Mouse (Mus musculus): ENCODE data around the gene Mus81. TPM values are rescaled to one million over a fixed set of nuclear protein-coding genes. Genes with fewer than 3 reads are reported as not detected.

Mus81 gene
- 18.7 and 21.5 TPM in 2 replicates for polyA plus RNA-seq (2021; fragmentation: Nextera tagmentation)
- long read RNA-seq, experiment 1, transcript Mus81-202 (16 exons, 2,067 nt) = major isoform, 121 of 174 reads
- long read RNA-seq, experiment 1, partial matches to known transcripts = 9 of 174 reads
- long read RNA-seq, experiment 1, other reads (novel, unspliced or antisense) = 39 of 174 reads
- long read RNA-seq, experiment 2, transcript Mus81-202 (16 exons, 2,067 nt) = major isoform, 13 of 18 reads
- long read RNA-seq, experiment 2, partial matches to known transcripts = 5 of 18 reads
- long read RNA-seq, experiment 2, other reads (novel, unspliced or antisense) = 0 of 18 reads

DNA sequence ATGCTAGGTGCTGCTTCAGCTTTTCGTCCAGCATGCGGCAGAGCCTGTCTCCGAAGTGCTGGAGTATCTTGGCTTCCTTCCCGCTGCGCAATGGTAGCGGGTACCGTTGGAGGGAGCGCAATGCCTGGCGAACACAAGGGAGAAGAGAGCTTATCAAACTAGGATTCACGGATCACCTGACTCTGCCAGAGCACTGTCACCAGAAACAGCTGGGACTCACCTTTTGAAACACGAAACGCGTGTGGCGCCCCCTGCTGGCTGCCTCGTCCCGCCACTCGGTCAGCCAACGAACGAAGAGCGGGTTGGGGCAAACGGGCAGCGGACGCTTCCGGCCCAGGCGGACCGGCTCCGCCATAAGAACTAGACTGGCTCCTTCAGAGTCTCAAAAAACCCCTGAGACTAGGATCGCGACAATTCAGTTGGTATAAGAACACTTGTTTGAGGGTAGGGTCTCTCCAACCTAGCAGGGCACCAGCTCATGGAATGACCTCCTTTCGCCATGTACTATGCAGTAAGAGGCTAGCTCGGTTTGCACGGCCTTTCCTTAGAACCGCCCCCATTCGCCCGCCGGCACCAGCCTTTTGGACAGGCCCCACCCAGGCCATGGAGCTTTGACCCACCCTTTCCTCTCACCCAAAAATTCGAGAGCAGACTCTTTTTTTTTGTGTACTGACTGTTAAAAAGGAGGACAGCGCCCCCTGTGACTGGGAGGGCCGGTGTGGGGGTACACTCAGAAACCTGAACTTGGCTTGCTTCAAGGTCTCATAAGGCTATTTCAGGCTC lies at the start of gene Mus81:
Mus81 (minus strand) TSS at position 635 of the 783 bp plus-strand sequence.

DNA sequence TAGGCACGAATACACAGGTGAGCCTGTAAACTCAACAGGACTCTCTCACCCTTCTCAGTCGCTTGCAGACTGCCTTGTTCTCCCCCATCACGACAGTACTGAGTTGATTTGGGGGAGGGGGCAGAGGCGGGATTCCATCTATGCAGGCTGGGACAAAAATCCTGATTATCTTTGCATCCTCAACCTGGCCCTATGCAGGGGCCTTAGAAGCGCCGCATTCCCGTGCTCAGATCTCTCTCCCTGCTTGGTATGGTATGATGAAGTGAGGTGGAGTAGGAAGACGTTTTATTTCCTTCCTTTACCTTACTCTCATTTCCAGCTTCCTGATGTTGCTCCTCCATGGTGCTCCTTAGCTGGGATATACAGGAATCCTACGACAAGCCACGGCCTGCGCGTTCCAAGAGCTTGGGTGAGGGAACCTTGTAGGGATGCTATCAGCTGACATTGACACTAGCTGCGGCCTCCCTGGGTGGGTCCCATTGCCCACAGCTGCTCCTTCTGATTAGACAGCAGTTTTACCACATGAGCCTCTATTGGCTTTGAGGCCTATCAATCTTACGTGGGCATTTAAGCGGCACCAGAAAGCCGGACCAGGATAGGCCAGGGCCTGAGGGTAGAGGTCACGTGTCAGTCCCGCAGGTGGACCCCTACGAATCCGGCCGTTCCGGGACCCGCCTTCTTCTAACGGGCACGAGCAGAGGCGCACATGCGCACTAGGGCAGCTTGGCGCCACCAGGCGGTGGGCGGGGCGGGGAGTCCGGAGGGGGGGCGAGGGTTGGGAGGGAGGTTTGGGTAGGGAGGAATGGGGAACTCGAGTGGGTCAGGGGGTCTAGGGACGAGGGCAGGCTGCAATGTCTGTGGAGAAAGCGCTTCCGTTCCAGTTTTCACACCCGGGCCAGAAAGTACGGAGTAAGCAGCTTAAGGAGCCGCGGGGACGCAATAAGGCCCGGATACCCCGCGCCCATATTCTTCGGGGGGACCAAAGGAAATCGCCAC lies 22.1 kb upstream of the Mus81 start, which contains the start of gene Snx32:
Snx32 (minus strand) TSS at position 508 of the 996 bp plus-strand sequence.

DNA sequence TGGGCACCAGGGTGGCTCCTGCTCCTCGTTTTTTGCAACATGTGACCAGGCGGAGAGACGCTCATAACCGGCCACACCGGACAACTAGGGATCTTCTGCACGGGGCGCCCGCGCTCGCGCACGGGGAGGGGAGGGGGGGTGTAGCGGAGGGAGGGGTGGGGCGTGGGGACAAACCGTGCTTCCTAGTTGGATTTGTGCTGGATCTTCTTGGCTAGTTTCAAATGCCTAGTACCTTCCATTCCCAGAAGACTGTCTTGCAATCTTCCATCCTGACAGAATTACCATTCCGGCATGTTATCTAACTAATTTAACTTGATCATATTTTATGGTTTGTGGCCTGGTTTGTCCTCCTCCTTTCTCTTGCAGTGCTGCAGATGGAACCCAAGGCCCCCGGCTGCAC lies 15.5 kb upstream of the Mus81 start, which contains the start of gene 1700020D05Rik:
1700020D05Rik (minus strand) TSS at position 101 of the 400 bp plus-strand sequence.

DNA sequence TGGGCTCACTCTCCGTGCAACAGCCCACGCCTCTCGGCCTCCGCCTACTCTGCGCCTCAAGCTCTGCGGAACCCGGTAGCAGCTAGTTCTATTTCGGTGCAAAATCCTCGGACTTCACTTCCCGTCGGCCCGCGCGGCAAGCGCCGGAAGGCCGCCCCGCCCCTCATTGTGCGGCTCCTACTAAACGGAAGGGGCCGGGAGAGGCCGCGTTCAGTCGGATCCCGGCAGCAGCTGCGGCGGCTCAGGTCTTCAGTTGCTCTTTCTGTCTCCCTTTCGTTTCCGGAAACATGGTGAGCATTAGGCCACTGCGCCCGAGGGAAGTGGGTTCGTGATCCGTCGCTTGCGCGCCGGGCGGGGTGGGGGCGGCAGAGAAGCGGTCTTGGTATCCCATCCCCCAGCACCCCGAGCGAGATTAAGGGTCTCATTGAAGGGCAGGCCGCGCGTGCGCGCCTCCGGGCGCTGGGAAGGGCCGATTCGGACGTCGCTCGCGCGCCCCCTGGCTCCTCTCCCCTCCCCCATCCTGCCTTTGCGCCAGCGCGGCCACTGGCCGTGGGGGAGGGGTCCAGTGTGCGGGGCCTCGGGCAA lies 2.2 kb upstream of the Mus81 start, which contains the start of gene Cfl1:
Cfl1 (plus strand) TSS at position 143 of the 585 bp plus-strand sequence.

GRCm38 (mm10) chr19:5473720-5474119 lies 14.5 kb downstream of the Mus81 start, which contains the start of gene Efemp2:
Gene Efemp2 (plus strand): TSS chr19:5473954.

DNA sequence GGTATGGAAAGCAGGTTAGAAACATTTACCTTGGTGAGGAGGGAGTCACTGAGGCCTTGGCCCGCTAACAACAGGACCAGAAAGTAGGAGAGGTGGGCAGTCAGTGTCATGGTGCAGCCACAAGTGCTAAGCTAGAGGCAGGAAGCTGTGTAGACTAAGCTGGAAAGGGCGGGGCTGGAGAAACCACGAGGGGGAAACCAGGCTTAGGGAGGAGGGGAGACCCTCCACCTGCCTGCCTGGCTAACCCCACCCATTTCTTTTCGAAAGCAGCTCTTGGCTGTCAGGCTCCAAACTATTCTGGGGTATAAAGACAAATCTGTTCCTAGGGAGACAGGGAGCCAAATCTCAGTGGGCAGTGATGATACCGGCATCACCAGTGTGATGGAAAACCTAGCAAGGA lies 19.8 kb downstream of the Mus81 start, which contains the start of gene Ctsw:
Ctsw (minus strand) TSS at position 134 of the 400 bp plus-strand sequence.

DNA sequence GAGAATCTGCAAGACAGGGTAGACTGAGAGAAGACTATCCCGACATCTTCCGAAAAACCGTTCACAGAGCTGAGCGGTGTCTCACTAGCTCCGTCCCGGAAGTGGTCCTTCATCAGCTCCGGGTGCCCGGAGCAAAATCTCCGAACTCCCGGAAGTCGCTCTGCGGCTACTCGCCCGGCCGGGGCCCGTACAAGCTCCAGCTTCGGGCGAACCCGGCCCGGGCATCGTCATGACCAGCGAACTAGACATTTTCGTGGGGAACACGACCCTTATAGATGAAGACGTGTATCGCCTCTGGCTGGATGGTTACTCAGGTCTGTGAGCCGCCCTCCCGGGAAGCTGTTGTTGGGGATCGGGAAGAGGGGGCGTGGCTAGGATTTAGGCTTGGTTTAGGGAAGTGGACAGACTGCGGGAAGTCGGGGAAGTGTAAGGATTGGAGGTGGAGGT lies 27.7 kb downstream of the Mus81 start, which contains the start of gene Fibp:
Fibp (plus strand) TSS at position 151 of the 447 bp plus-strand sequence.

DNA sequence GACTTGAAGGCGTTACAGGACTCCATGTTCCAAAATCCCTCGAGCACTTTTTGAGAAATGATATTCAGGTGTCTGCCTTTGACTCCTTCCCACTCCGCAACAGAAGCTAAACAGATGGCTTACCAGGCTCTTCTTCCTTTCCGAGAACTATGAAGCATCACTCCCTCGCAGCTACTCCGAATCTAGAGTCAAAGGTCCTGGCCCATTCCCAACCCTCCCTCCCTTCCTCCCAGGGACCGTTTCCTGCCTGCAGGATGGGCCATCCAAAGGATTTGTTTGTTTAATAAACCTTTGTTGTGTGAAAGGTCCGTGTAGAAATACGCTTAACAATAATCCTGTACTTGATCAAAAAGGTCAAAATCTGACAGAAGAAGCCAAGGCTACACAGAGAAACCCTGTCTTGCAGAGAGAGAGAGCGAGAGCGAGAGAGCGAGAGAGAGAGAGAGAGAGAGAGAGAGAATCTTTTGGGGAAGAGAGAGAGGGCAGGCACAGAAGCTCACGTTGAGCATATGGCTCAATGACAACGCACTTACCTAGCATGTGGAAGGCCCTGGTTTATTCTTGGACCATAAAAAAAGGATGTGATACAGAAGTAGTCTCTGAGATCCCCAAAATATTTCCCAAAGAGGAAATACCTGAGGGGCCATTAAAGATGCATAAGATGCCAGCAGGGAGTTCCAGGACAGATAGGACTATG lies 30.3 kb downstream of the Mus81 start, which contains the start of gene Ccdc85b:
Ccdc85b (minus strand) TSS at position 149 of the 697 bp plus-strand sequence.

GRCm38 (mm10) chr19:5447515-5448353 lies 40.5 kb downstream of the Mus81 start, which contains the start of gene Fosl1:
Gene Fosl1 (plus strand): TSS chr19:5447547.

Other genes starting within 250 kb of the Mus81 start
- 18.5 and 34.5 TPM in 2 replicates for gene Pacs1, start 215.3 kb downstream of the Mus81 start, polyA plus RNA-seq (2021; fragmentation: Nextera tagmentation)
- 203 and 220 TPM in 2 replicates for gene Sf3b2, start 192.9 kb downstream of the Mus81 start, polyA plus RNA-seq (2021; fragmentation: Nextera tagmentation)
- 30.0 and 34.7 TPM in 2 replicates for gene Gal3st3, start 190.1 kb downstream of the Mus81 start, polyA plus RNA-seq (2021; fragmentation: Nextera tagmentation)
- not detected in 2 replicates for gene Catsper1, start 152.7 kb downstream of the Mus81 start, polyA plus RNA-seq (2021; fragmentation: Nextera tagmentation)
- 50.0 and 72.9 TPM in 2 replicates for gene Cst6, start 138.8 kb downstream of the Mus81 start, polyA plus RNA-seq (2021; fragmentation: Nextera tagmentation)
- gene Eif1ad, start 121.7 kb downstream of the Mus81 start, polyA plus RNA-seq (2021; fragmentation: Nextera tagmentation) = 29.9 and 34.7 TPM in 2 replicates
- 160 and 199 TPM in 2 replicates for gene Banf1, start 121.2 kb downstream of the Mus81 start, polyA plus RNA-seq (2021; fragmentation: Nextera tagmentation)
- gene Sart1, start 99.7 kb downstream of the Mus81 start, polyA plus RNA-seq (2021; fragmentation: Nextera tagmentation) = 26.4 and 29.3 TPM in 2 replicates
- gene Tsga10ip, start 85.9 kb downstream of the Mus81 start, polyA plus RNA-seq (2021; fragmentation: Nextera tagmentation) = not detected in 2 replicates
- gene Drap1, start 63.4 kb downstream of the Mus81 start, polyA plus RNA-seq (2021; fragmentation: Nextera tagmentation) = 166 and 215 TPM in 2 replicates
- gene AI837181, start 63.3 kb downstream of the Mus81 start, polyA plus RNA-seq (2021; fragmentation: Nextera tagmentation) = 42.0 and 45.8 TPM in 2 replicates
- gene Fosl1, start 40.9 kb downstream of the Mus81 start, polyA plus RNA-seq (2021; fragmentation: Nextera tagmentation) = 0.19 TPM in 1 of 2 replicates, not detected in the other
- 20.7 and 40.8 TPM in 2 replicates for gene Ccdc85b, start 30.5 kb downstream of the Mus81 start, polyA plus RNA-seq (2021; fragmentation: Nextera tagmentation)
- 93.1 and 106 TPM in 2 replicates for gene Fibp, start 27.8 kb downstream of the Mus81 start, polyA plus RNA-seq (2021; fragmentation: Nextera tagmentation)
- 0.23 TPM in 1 of 2 replicates, not detected in the other for gene Ctsw, start 19.9 kb downstream of the Mus81 start, polyA plus RNA-seq (2021; fragmentation: Nextera tagmentation)
- gene Efemp2, start 14.4 kb downstream of the Mus81 start, polyA plus RNA-seq (2021; fragmentation: Nextera tagmentation) = 13.0 and 16.9 TPM in 2 replicates
- gene Cfl1, start 2.1 kb upstream of the Mus81 start, polyA plus RNA-seq (2021; fragmentation: Nextera tagmentation) = 823 and 1,622 TPM in 2 replicates
- not detected in 2 replicates for gene 1700020D05Rik, start 15.4 kb upstream of the Mus81 start, polyA plus RNA-seq (2021; fragmentation: Nextera tagmentation)
- gene Snx32, start 22.1 kb upstream of the Mus81 start, polyA plus RNA-seq (2021; fragmentation: Nextera tagmentation) = 58.0 and 58.2 TPM in 2 replicates
- gene Ovol1, start 72.2 kb upstream of the Mus81 start, polyA plus RNA-seq (2021; fragmentation: Nextera tagmentation) = not detected in 2 replicates
- gene Ap5b1, start 79.6 kb upstream of the Mus81 start, polyA plus RNA-seq (2021; fragmentation: Nextera tagmentation) = 2.8 and 3.6 TPM in 2 replicates
- 63.2 and 67.2 TPM in 2 replicates for gene Rnaseh2c, start 113.5 kb upstream of the Mus81 start, polyA plus RNA-seq (2021; fragmentation: Nextera tagmentation)
- gene Kat5, start 121.8 kb upstream of the Mus81 start, polyA plus RNA-seq (2021; fragmentation: Nextera tagmentation) = 57.2 and 58.7 TPM in 2 replicates
- 7.7 and 14.6 TPM in 2 replicates for gene Rela, start 149.1 kb upstream of the Mus81 start, polyA plus RNA-seq (2021; fragmentation: Nextera tagmentation)
- gene Sipa1, start 175.3 kb upstream of the Mus81 start, polyA plus RNA-seq (2021; fragmentation: Nextera tagmentation) = 5.4 and 5.9 TPM in 2 replicates
- 5.6 and 10.1 TPM in 2 replicates for gene Map3k11, start 200.3 kb upstream of the Mus81 start, polyA plus RNA-seq (2021; fragmentation: Nextera tagmentation)
- 6.8 and 13.0 TPM in 2 replicates for gene Pcnx3, start 200.5 kb upstream of the Mus81 start, polyA plus RNA-seq (2021; fragmentation: Nextera tagmentation)
- 0.38 and 0.49 TPM in 2 replicates for gene Kcnk7, start 216.0 kb upstream of the Mus81 start, polyA plus RNA-seq (2021; fragmentation: Nextera tagmentation)
- gene Ehbp1l1, start 237.9 kb upstream of the Mus81 start, polyA plus RNA-seq (2021; fragmentation: Nextera tagmentation) = 13.5 and 14.4 TPM in 2 replicates
- gene Fam89b, start 241.3 kb upstream of the Mus81 start, polyA plus RNA-seq (2021; fragmentation: Nextera tagmentation) = 22.3 and 26.6 TPM in 2 replicates